Mouse (Mus musculus) stomach, embryonic 14.5 days (tissue): ENCODE measurements around the gene Kcnh4. TPM values are rescaled to one million over a fixed set of nuclear protein-coding genes. Genes with fewer than 3 reads are reported as not detected.

Experiments
- ATAC-seq: fragments of 200-750 bp; cut with Nextera tagmentation; 2 replicates; pipeline ENCODE4 v1.8.0; 2017; ENCODE audit warnings: low read depth, moderate TSS enrichment; ENCODE audit not compliant: insufficient number of reproducible peaks, insufficient read depth, low FRiP score
- H3K27ac ChIP-seq: fragments of 300-500 bp; sonication (generic); 2 replicates; pipeline ENCODE4 v1.5.1; 2014; ENCODE audit warnings: mild to moderate bottlenecking, low read length, moderate library complexity, mixed read lengths
- H3K27me3 ChIP-seq: fragments of 300-500 bp; sonication (generic); 2 replicates; pipeline ENCODE4 v1.6.1; 2014; ENCODE audit warnings: low read length, control low read depth, mixed read lengths; ENCODE audit not compliant: control insufficient read depth, insufficient read depth
- H3K36me3 ChIP-seq: fragments of 300-500 bp; sonication (generic); 2 replicates; pipeline ENCODE4 v1.6.1; 2014; ENCODE audit warnings: mild to moderate bottlenecking, control low read depth, low read length, moderate library complexity, mixed read lengths; ENCODE audit not compliant: control insufficient read depth, insufficient read depth
- H3K4me1 ChIP-seq: fragments of 300-500 bp; sonication (generic); 2 replicates; pipeline ENCODE4 v1.6.1; 2014; ENCODE audit warnings: low read length, control low read depth, mixed read lengths; ENCODE audit not compliant: control insufficient read depth, insufficient read depth
- H3K4me2 ChIP-seq: fragments of 300-500 bp; sonication (generic); replicated peaks from 2 replicates; pipeline ENCODE4 v1.6.1; 2014; ENCODE audit warnings: low read depth, low read length, control low read depth
- H3K4me3 ChIP-seq: fragments of 300-500 bp; sonication (generic); 2 replicates; pipeline ENCODE4 v1.5.1; 2014; ENCODE audit warnings: low read depth, low read length, control low read depth
- H3K9ac ChIP-seq: fragments of 300-500 bp; sonication (generic); replicated peaks from 2 replicates; pipeline ENCODE4 v1.6.1; 2014; ENCODE audit warnings: low read depth, mild to moderate bottlenecking, control low read depth, low read length, moderate library complexity, mixed read lengths
- H3K9me3 ChIP-seq: fragments of 300-500 bp; sonication (generic); 2 replicates; pipeline ENCODE4 v1.6.1; 2016; ENCODE audit warnings: low read depth, low read length, control low read depth; ENCODE audit not compliant: control insufficient read depth
- WGBS: fragments of 180-500 bp; shearing (Covaris S2); extraction: QIAGEN DNeasy Blood & Tissue Kit; methylation state at CpG from one replicate; pipeline ENCODE4 v1.1.7; 2014; 5-methylcytosine and 5-hydroxymethylcytosine counted together
- polyA plus RNA-seq: library from polyadenylated mRNA; unstranded; fragments of >200 nt; fragmentation: Nextera tagmentation; extraction: Ambion mirVana; gene quantifications from 2 replicates; pipeline ENCODE4 v1.2.1, GENCODE M21; 2014

Gene Kcnh4
- polyA plus RNA-seq, 1 experiment from 2014 or later: 0.25 TPM

- Histone ChIP-seq H3K36me3 (peaks cover 41% of the 10 kb centered on the region), H3K4me1 (peaks cover 3% of the 10 kb centered on the region; the same call in 1 of the 2 replicates), H3K27me3 (no peaks in the 10 kb centered on the region), H3K9me3 (no peaks in the 10 kb centered on the region), H3K27ac (no peak within 1 kb of the TSS), H3K9ac (no peak within 1 kb of the TSS), H3K4me3 (no peak within 1 kb of the TSS), H3K4me2 (0 out of 2 replicates have a peak within 1 kb of the TSS, but pooled peaks have one; percentile 33)
- no peak for ATAC-seq
- WGBS: 68% methylated on average over 7 of the region's 7 CpGs
Measured at GRCm38 (mm10) chr11:100703851-100704531, 55.8 kb downstream of the Kcnh4 start, which contains the start of gene Dhx58. Gene Dhx58 (minus strand): TSS chr11:100704271.

DNA sequence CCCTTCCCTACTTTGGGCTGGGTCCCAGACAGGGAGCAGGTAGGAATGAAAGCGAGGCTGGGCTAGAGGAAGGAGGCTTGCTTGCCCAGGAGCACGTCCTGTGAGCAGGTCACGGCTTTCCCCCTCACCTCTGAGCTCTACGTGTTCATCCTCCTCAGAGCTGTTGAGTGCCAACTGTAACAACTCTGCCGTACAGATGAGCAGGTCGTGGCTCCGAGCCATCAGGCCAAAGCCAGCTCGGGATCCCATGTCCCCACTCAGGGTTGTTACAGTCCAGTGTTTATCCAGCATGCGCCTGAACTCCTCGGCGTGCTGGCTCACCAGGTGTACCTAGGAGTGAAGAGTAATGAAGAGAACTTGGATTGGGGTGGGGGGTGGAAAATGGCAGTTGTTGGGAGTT lies 56.4 kb downstream of the Kcnh4 start:
- no peak for ATAC-seq

DNA sequence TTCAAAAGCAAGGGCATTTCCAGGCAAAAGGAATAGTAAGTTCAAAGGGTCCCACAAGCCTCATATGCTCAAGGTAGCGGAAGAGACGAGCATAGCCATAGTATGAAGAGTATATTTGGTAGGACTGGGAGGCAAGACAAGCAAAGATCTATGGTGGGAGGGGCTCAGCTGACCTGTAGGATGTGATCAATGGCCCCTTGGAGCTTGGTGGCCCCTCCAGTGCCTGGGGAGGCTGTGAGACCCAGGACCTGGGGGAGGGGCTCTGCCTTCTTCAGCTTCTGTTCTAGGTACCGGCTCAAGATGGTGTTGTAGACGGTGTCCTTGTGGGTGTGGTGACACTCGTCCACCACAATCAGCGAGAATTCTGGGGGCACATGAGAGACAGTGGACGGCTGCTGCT lies 56.8 kb downstream of the Kcnh4 start:
- Histone ChIP-seq H3K27ac (no peak overlapping the region), H3K9me3 (no peaks in the 10 kb centered on the region), H3K4me3 (no peak overlapping the region), H3K9ac (0 out of 2 replicates have a peak overlapping the region, but pooled peaks have one; percentile 2), H3K27me3 (no peaks in the 10 kb centered on the region), H3K36me3 (peaks cover 30% of the 10 kb centered on the region), H3K4me2 (peak overlapping the region; percentile 33; the same call in 1 of the 2 replicates), H3K4me1 (peaks cover 3% of the 10 kb centered on the region; the same call in 1 of the 2 replicates)
- ATAC-seq: no peak
- 38% methylated on average over 7 of the region's 7 CpGs for WGBS

More for the DNA sequence above, 56.4 kb downstream of the Kcnh4 start:
- H3K9me3 ChIP-seq: no peaks in the 10 kb centered on the region
- peaks cover 35% of the 10 kb centered on the region for H3K36me3 ChIP-seq
- H3K9ac ChIP-seq: no peak overlapping the region
- 60% methylated on average over 11 of the region's 11 CpGs for WGBS
- H3K4me3 ChIP-seq: no peak overlapping the region
- 0 out of 2 replicates have a peak overlapping the region, but pooled peaks have one; percentile 33 for H3K4me2 ChIP-seq
- no peaks in the 10 kb centered on the region for H3K27me3 ChIP-seq
- H3K4me1 ChIP-seq: peaks cover 3% of the 10 kb centered on the region; the same call in 1 of the 2 replicates
- H3K27ac ChIP-seq: no peak overlapping the region

- WGBS: 36% methylated on average over 19 of the region's 19 CpGs
- H3K27me3 ChIP-seq: no peaks in the 10 kb centered on the region
- H3K9me3 ChIP-seq: no peaks in the 10 kb centered on the region
- no peak overlapping the region for H3K27ac ChIP-seq
- H3K9ac ChIP-seq: 0 out of 2 replicates have a peak overlapping the region, but pooled peaks have one; percentile 2
- ATAC-seq: peak; percentile 8; the same call in 1 of the 2 replicates
- peak overlapping the region; percentile 33; the same call in 1 of the 2 replicates for H3K4me2 ChIP-seq
- H3K36me3 ChIP-seq: peaks cover 24% of the 10 kb centered on the region
- peaks cover 3% of the 10 kb centered on the region; the same call in 1 of the 2 replicates for H3K4me1 ChIP-seq
- no peak overlapping the region for H3K4me3 ChIP-seq
Measured at GRCm38 (mm10) chr11:100702081-100702851, 57.5 kb downstream of the Kcnh4 start.

GRCm38 (mm10) chr11:100701301-100701700 lies 58.4 kb downstream of the Kcnh4 start:
- Histone ChIP-seq H3K9ac (no peak overlapping the region), H3K36me3 (peaks cover 14% of the 10 kb centered on the region), H3K9me3 (no peaks in the 10 kb centered on the region), H3K4me2 (peak overlapping the region; percentile 33), H3K27ac (no peak overlapping the region), H3K4me1 (peaks cover 3% of the 10 kb centered on the region; the same call in 1 of the 2 replicates), H3K4me3 (peak overlapping the region; percentile 16; the same call in 1 of the 2 replicates), H3K27me3 (no peaks in the 10 kb centered on the region)
- WGBS: 6% methylated on average over 14 of the region's 14 CpGs
- no peak for ATAC-seq

GRCm38 (mm10) chr11:100700710-100701109 lies 59.0 kb downstream of the Kcnh4 start:
- no peak overlapping the region for H3K4me3 ChIP-seq
- no peak for ATAC-seq
- no peak overlapping the region for H3K4me2 ChIP-seq
- H3K4me1 ChIP-seq: peaks cover 3% of the 10 kb centered on the region; the same call in 1 of the 2 replicates
- H3K36me3 ChIP-seq: peaks cover 8% of the 10 kb centered on the region; the same call in 1 of the 2 replicates
- no peak overlapping the region for H3K27ac ChIP-seq
- H3K9ac ChIP-seq: no peak overlapping the region
- H3K27me3 ChIP-seq: no peaks in the 10 kb centered on the region
- WGBS: 74% methylated on average over 3 of the region's 3 CpGs
- H3K9me3 ChIP-seq: no peaks in the 10 kb centered on the region

DNA sequence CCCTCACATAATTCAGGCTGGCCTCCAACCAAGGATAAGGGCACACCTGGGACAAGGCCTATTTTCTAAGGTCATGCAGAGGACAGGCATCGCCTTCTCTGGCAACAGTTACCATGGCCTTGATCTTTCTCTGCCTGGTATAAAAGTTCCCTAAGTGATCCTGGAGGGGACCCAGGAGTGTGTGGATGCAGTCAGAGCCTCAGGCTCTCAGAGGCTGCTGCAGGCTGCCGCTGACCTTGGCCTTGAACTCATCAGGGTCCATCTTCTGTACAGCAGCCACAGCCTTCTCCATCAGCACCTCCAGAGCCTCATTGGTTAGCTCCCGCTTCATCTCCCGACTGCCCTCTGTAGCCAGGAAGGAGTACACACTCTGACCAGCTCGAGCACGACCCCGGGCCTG lies 61.8 kb downstream of the Kcnh4 start:
- ATAC-seq: no peak
- Histone ChIP-seq H3K9me3 (no peaks in the 10 kb centered on the region), H3K4me2 (no peak overlapping the region), H3K4me3 (no peak overlapping the region), H3K27me3 (no peaks in the 10 kb centered on the region), H3K27ac (no peak overlapping the region), H3K9ac (no peak overlapping the region), H3K4me1 (peaks cover 3% of the 10 kb centered on the region; the same call in 1 of the 2 replicates), H3K36me3 (no peaks in the 10 kb centered on the region)
- 77% methylated on average over 7 of the region's 7 CpGs for WGBS

DNA sequence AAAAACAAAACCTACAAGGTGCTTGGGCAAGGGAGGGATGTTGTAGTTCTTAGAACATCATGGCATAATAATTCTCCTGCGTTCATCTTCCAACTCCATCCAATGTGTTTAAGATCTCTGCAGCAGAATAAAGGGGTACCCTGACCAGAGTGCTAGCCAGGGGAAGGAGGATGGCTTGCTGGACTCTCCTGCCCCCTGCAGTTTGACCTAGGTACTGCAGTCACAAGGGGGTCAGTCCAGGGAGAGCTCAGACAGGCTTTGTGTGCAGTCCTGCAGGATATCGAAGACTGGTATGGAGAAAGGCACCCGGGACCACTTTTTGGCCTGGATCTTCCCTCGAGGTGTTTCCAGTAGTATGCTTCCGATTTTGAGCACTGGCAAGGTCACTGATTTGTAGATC lies 64.8 kb downstream of the Kcnh4 start:
- Histone ChIP-seq H3K9ac (no peak overlapping the region), H3K27ac (no peak overlapping the region), H3K9me3 (no peaks in the 10 kb centered on the region), H3K4me1 (no peaks in the 10 kb centered on the region), H3K4me3 (no peak overlapping the region), H3K4me2 (no peak overlapping the region), H3K27me3 (no peaks in the 10 kb centered on the region), H3K36me3 (no peaks in the 10 kb centered on the region)
- 32% methylated on average over 5 of the region's 5 CpGs for WGBS
- ATAC-seq: no peak
